In genomic region chr13:52929209-52930171, GRCm38 (mm10) we compare ENCODE assay signal across 8 mouse cellular contexts. TPM values are rescaled to one million over a fixed set of nuclear protein-coding genes. Genes with fewer than 3 reads are reported as not detected.
DNase-seq lines count a peak whose midpoint lies in the region; ATAC-seq and TF ChIP-seq lines count a peak whose summit lies in the region.

Auh (minus strand) TSS chr13:52929681.

- no peak within 1 kb of the TSS for H3K27ac ChIP-seq in MEL (ENCODE audit: control insufficient read depth, low read depth, low read length)
- peak within 1 kb of the TSS; percentile 82 for H3K27ac ChIP-seq in forebrain, postnatal 0 days (ENCODE audit: low read depth, low read length)

- TF ChIP-seq EP300 in MEL (IDR thresholded peaks at IDR 0.05; ENCODE audit: low read depth in 1 of 2, low read length in 2 of 2), result no peak

- peak within 1 kb of the TSS; percentile 65 for H3K4me2 ChIP-seq in forebrain, postnatal 0 days (ENCODE audit: low read depth)

- peak within 1 kb of the TSS; percentile 91 to 99 for H3K4me3 ChIP-seq in MEL (ENCODE audit: control insufficient read depth in 1 of 2, insufficient read depth in 1 of 2, low read depth in 2 of 2, low read length in 2 of 2)
- peak within 1 kb of the TSS; percentile 86 for H3K4me3 ChIP-seq in forebrain, postnatal 0 days (ENCODE audit: low read depth, low read length)

- ATAC-seq in forebrain, postnatal 0 days, result peak; percentile 98

- H3K4me1 ChIP-seq in MEL (ENCODE audit: control insufficient read depth in 1 of 2, insufficient read depth in 2 of 2, low read length in 2 of 2), result peaks cover 0 to 7% of the 10 kb centered on the region in 2 experiments; a peak in 3 of 4 replicates
- H3K4me1 ChIP-seq in forebrain, postnatal 0 days (ENCODE audit: insufficient read depth), result peaks cover 10% of the 10 kb centered on the region

- H3K36me3 ChIP-seq in MEL (ENCODE audit: control insufficient read depth in 1 of 2, insufficient read depth in 2 of 2, low read length in 2 of 2), result peaks cover 0 to 5% of the 10 kb centered on the region in 2 experiments; a peak in 1 of 4 replicates
- no peaks in the 10 kb centered on the region for H3K36me3 ChIP-seq in forebrain, postnatal 0 days (ENCODE audit: insufficient read depth)

- WGBS in forebrain, postnatal 0 days, result 3% methylated on average over 63 of the region's 63 CpGs

- no peak for TF ChIP-seq CTCF in MEL (IDR thresholded peaks at IDR 0.05 in 2 of 3, conservative IDR thresholded peaks at IDR 0.05 in 1 of 3; ENCODE audit: control insufficient read depth in 1 of 3, insufficient read depth in 1 of 3, low read depth in 2 of 3, low read length in 3 of 3, poor library complexity in 1 of 3, severe bottlenecking in 1 of 3)
- TF ChIP-seq CTCF in forebrain, postnatal 0 days (IDR thresholded peaks at IDR 0.05; ENCODE audit: low read depth), result peak; percentile 46

- DNase-seq in MEL (ENCODE audit: low read depth, low spot score), result peak; percentile 92
- peak; percentile 85 to 91 for DNase-seq in cerebellum, adult 18-20 months
- DNase-seq in forebrain, postnatal 0 days, result peak; percentile 94
- peak; percentile 90 for DNase-seq in heart, postnatal 4 days
- peak; percentile 84 for DNase-seq in layer of hippocampus, adult 9-11 months
- peak; percentile 92 for DNase-seq in lung, postnatal 10 days
- DNase-seq in ovary, postnatal 36 days (ENCODE audit: low spot score), result peak; percentile 86
- peak; percentile 88 for DNase-seq in thymus, postnatal 25 days

- peaks cover 0 to 2% of the 10 kb centered on the region in 2 experiments; a peak in 2 of 4 replicates for H3K27me3 ChIP-seq in MEL (ENCODE audit: control insufficient read depth in 1 of 2, insufficient read depth in 2 of 2, low read length in 2 of 2)
- H3K27me3 ChIP-seq in forebrain, postnatal 0 days (ENCODE audit: insufficient read depth, low read length), result no peaks in the 10 kb centered on the region

- no peaks in the 10 kb centered on the region for H3K9me3 ChIP-seq in MEL (replicated peaks; ENCODE audit: insufficient read depth, low read length)
- no peaks in the 10 kb centered on the region for H3K9me3 ChIP-seq in forebrain, postnatal 0 days (ENCODE audit: low read length)

- peaks cover 1% of the 10 kb centered on the region; the same call in 1 of the 2 replicates for H3K79me2 ChIP-seq in MEL (ENCODE audit: control insufficient read depth, insufficient read depth, low read length, poor library complexity)

- TF ChIP-seq RAD21 in MEL (IDR thresholded peaks at IDR 0.05; ENCODE audit: low read depth, low read length), result no peak

- peak within 1 kb of the TSS; percentile 89 for H3K9ac ChIP-seq in MEL (ENCODE audit: control insufficient read depth, low read depth, low read length, poor library complexity, severe bottlenecking)
- peak within 1 kb of the TSS; percentile 79 for H3K9ac ChIP-seq in forebrain, postnatal 0 days

- TF ChIP-seq POLR2A in MEL (IDR thresholded peaks at IDR 0.05; ENCODE audit: control insufficient read depth in 1 of 2, insufficient read depth in 1 of 2, low read depth in 1 of 2, low read length in 2 of 2, poor library complexity in 1 of 2), result peak; percentile 59 to 91; a peak in 3 of 4 replicates

TF ChIP-seq in MEL, 35 proteins besides CTCF, POLR2A, EP300 and RAD21:
- TF ChIP-seq MXI1 (IDR thresholded peaks at IDR 0.05; ENCODE audit: low read depth, low read length) (peak; percentile 32; the same call in 1 of the 2 replicates), JUND (IDR thresholded peaks at IDR 0.05; ENCODE audit: low read depth, low read length) (no peak), UBTF (IDR thresholded peaks at IDR 0.05; ENCODE audit: borderline replicate concordance, insufficient read depth, low read depth, low read length) (no peak), ZNF384 (IDR thresholded peaks at IDR 0.05; ENCODE audit: low read depth, low read length) (0 out of 2 replicates have a peak, but pooled peaks have one; percentile 34), NELFE (IDR thresholded peaks at IDR 0.05; ENCODE audit: low read depth, low read length) (peak; percentile 42; the same call in 1 of the 2 replicates), MAX (IDR thresholded peaks at IDR 0.05; ENCODE audit: low read length) (0 out of 2 replicates have a peak, but pooled peaks have one; percentile 28), TCF12 (IDR thresholded peaks at IDR 0.05; ENCODE audit: low read depth, low read length) (peak; percentile 46; the same call in 1 of the 2 replicates), SIN3A (IDR thresholded peaks at IDR 0.05; ENCODE audit: low read length) (peak; percentile 47; the same call in 1 of the 2 replicates), NRF1 (IDR thresholded peaks at IDR 0.05; ENCODE audit: insufficient read depth, low read depth, low read length, poor library complexity, severe bottlenecking) (peak; percentile 56)

RNA-seq across cellular contexts. Expression of gene Auh, which starts in this region (rescaled TPM):
- total RNA-seq in MEL (2012; rRNA removed), result 14.7 TPM in 2 replicates
- polyA plus RNA-seq in MEL (2012; ENCODE audit: insufficient read depth in 1 of 2, insufficient read length in 2 of 2, low read depth in 1 of 2, low replicate concordance in 2 of 2, missing spikeins in 1 of 2), result 10 to 100 TPM in 1 of 2 experiments, not detected in 1; 19.5 TPM
- 50.3 and 56.2 TPM in 2 replicates for total RNA-seq in forebrain, postnatal 0 days (2014; rRNA removed)
- 55.3 and 58.7 TPM in 2 replicates for polyA plus RNA-seq in forebrain, postnatal 0 days (2015; fragmentation: Nextera tagmentation; extraction: Ambion mirVana)
- 10 to 100 TPM; 48.1 to 48.8 TPM for total RNA-seq in heart, postnatal 4 days (2021)
